Mouse (Mus musculus): ENCODE results near the gene Trappc2l.

DNA sequence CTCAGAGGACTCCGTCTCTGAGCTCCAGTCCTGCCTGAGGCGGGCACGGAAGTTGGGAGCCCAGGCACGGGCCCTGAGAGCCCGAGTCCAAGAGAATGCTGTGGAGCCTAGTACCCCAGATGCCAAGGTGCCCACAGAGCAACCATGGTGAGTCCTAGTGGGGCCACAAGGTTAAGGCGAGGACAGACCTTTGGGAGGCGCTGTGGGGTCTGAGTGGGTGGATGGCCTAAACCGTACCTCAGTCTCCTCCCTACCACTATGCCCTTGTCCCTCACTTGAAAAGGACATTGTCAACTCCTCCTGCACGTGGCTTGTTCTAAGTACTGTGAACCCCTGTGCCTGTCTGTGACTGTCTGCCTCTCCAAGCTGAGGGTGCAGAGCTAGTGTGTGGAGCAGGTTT lies 42.1 kb upstream of the Trappc2l start:
- TF ChIP-seq CTCF (IDR thresholded peaks at IDR 0.05; ENCODE audit: borderline replicate concordance, extremely low read depth, insufficient read depth, insufficient read length): no peak
- no peak for TF ChIP-seq POLR2A (IDR thresholded peaks at IDR 0.05; ENCODE audit: borderline replicate concordance, extremely low read depth, insufficient read depth, insufficient read length, poor library complexity, severe bottlenecking)
